8 mouse cellular contexts compared by ENCODE assay signal in the genomic region with DNA sequence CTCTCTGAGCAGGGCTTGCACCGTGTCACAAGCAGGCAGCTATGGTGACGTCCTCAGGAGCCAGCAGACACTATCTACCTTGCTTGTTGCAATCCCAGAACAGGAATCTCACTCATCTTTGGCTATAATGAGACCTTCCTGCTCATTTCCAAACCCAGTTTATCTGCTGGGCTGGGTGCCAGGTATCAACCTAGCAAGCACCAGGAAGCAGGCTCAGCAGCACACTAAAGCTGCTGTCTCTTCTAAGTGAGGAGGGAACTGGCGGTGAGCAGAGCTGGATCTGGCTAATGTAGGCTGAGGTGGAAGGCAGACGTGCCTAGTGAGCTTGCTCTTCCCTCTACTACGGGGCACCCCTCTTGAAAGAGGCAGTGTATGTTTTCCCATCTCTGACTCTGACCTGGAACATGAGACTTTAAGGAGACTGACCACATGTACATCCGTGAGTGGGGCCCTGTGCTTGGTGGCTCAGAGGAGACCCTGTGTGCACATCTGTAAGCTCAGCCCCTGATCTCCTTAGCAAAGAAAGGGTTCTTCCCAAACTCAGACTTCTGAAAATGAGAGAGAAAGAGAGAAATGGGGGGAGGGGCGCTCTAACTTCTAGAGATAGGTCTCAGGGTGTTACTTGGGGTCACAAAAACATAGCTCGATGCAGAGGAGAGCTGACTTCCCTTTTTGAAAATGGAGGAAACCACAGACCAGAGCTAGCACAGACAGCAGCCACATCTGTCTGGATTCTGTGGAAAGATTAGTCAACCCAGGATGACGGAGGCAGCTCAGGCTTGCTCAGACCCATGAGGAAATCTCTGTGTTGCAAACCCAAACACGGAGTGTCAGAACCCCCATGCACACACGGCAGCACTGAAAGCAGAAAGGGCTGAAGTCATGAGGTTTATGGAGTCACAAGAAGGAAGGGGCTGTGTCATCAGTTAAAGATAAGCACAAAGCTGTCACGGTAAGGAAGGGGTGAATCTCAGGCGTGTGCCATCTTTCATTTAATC.
DNase-seq lines count a peak whose midpoint lies in the region; ATAC-seq and TF ChIP-seq lines count a peak whose summit lies in the region.

No protein-coding gene starts in this region.

- H3K4me2 ChIP-seq in liver, embryonic 15.5 days = peak overlapping the region; percentile 18; the same call in 1 of the 2 replicates
- H3K4me2 ChIP-seq in stomach, postnatal 0 days (replicated peaks; ENCODE audit: low read depth) = no peak overlapping the region

- no peak for TF ChIP-seq CTCF in stomach, postnatal 0 days (IDR thresholded peaks at IDR 0.05; ENCODE audit: low read depth)

- peaks cover 5% of the 10 kb centered on the region; the same call in 1 of the 2 replicates for H3K4me1 ChIP-seq in liver, embryonic 15.5 days (replicated peaks)
- no peaks in the 10 kb centered on the region for H3K4me1 ChIP-seq in stomach, postnatal 0 days (replicated peaks; ENCODE audit: control insufficient read depth, insufficient read depth)

- H3K9ac ChIP-seq in liver, embryonic 15.5 days = no peak overlapping the region
- no peak overlapping the region for H3K9ac ChIP-seq in stomach, postnatal 0 days (ENCODE audit: low read length)

- no peak for TF ChIP-seq EP300 in stomach, postnatal 0 days (optimal IDR thresholded peaks at IDR 0.05)

- H3K36me3 ChIP-seq in liver, embryonic 15.5 days (replicated peaks) = no peaks in the 10 kb centered on the region
- H3K36me3 ChIP-seq in stomach, postnatal 0 days (ENCODE audit: control insufficient read depth, insufficient read depth, low read length) = no peaks in the 10 kb centered on the region

- 17% methylated on average over 13 of the region's 13 CpGs for WGBS in liver, embryonic 15.5 days (ENCODE audit: insufficient replicate concordance)
- 64% methylated on average over 13 of the region's 13 CpGs for WGBS in stomach, postnatal 0 days

- H3K4me3 ChIP-seq in liver, embryonic 15.5 days (replicated peaks) = no peak overlapping the region
- H3K4me3 ChIP-seq in stomach, postnatal 0 days (ENCODE audit: low read depth, low read length) = no peak overlapping the region

- H3K9me3 ChIP-seq in liver, embryonic 15.5 days (replicated peaks) = no peaks in the 10 kb centered on the region
- no peaks in the 10 kb centered on the region for H3K9me3 ChIP-seq in stomach, postnatal 0 days (ENCODE audit: control insufficient read depth, low read length)

- no peak overlapping the region; the same call in 1 of the 2 replicates for H3K27ac ChIP-seq in liver, embryonic 15.5 days (replicated peaks)
- H3K27ac ChIP-seq in stomach, postnatal 0 days (replicated peaks) = no peak overlapping the region; the same call in 1 of the 2 replicates

- H3K27me3 ChIP-seq in liver, embryonic 15.5 days = no peaks in the 10 kb centered on the region
- H3K27me3 ChIP-seq in stomach, postnatal 0 days (ENCODE audit: control insufficient read depth, insufficient read depth, low read length) = no peaks in the 10 kb centered on the region

- peak; percentile 26 for DNase-seq in adrenal gland, adult 2 months
- no peak for DNase-seq in adrenal gland, postnatal 4 days (ENCODE audit: low spot score in 2 of 2)
- peak; percentile 36 for DNase-seq in right cerebral cortex, postnatal 14 days
- DNase-seq in right cerebral cortex, postnatal 36 days (ENCODE audit: low spot score in 2 of 2) = no peak
- DNase-seq in stomach, postnatal 0 days (ENCODE audit: low spot score) = peak; percentile 37
- no peak for DNase-seq in gastrocnemius, postnatal 4 days (ENCODE audit: low spot score in 2 of 2)
- no peak for DNase-seq in urinary bladder, postnatal 25 days (ENCODE audit: low spot score)

- peak; percentile 81 for ATAC-seq in liver, embryonic 15.5 days (ENCODE audit: insufficient read depth)
- 0 out of 2 replicates have a peak, but pooled peaks have one; percentile 40 for ATAC-seq in stomach, postnatal 0 days (ENCODE audit: low FRiP score, low TSS enrichment)

Comparison
In these comparisons a context has a peak if more than half of its experiments do, and no peak if none do; other contexts are left out.
1. DNase-seq: peak in adrenal gland, adult 2 months (single experiment), right cerebral cortex, postnatal 14 days (single experiment) and stomach, postnatal 0 days (single experiment); none in adrenal gland, postnatal 4 days (0 of 2), right cerebral cortex, postnatal 36 days (0 of 2), gastrocnemius, postnatal 4 days (0 of 2) and urinary bladder, postnatal 25 days (single experiment).